Mouse (Mus musculus) T-helper 1 cell (primary cell): ENCODE measurements around the gene Gfer.
"Not testable (repeated sequence)": the region's sequence is repeated elsewhere in the genome, so short reads cannot be mapped to it uniquely, and the experiment has no call there.

Experiments used
- in situ Hi-C: fragments of 300-600 bp; cut with MboI, MseI; formaldehyde crosslinking; loops from one replicate; pipeline ENCODE4 v1.15.1; 2025; ENCODE audit warnings: high pct_unique_total_duplicates

Gene Gfer

GRCm38 (mm10) chr17:24722220-24722924 lies 26.4 kb upstream of the Gfer start:
- in situ Hi-C loops: no loop called here

- in situ Hi-C loops: not testable (repeated sequence)
These were observed 25.5 kb upstream of the Gfer start for GRCm38 (mm10) chr17:24721383-24721955.

GRCm38 (mm10) chr17:24720616-24721015 lies 24.7 kb upstream of the Gfer start:
- in situ Hi-C loops: not testable (repeated sequence)

- in situ Hi-C loops: no loop called here
These were observed 23.7 kb upstream of the Gfer start for GRCm38 (mm10) chr17:24719494-24720222.

- in situ Hi-C loops: not testable (repeated sequence)
These were observed 23.0 kb upstream of the Gfer start for GRCm38 (mm10) chr17:24718938-24719337.

- in situ Hi-C loops: no loop called here
These were observed 22.0 kb upstream of the Gfer start, which contains the start of the genes Rnf151 and Rps2 for GRCm38 (mm10) chr17:24717943-24718342. Gene Rnf151 (minus strand): TSS chr17:24718063. Gene Rps2 (plus strand): TSS chr17:24718116.

GRCm38 (mm10) chr17:24716166-24716682 lies 20.3 kb upstream of the Gfer start:
- in situ Hi-C loops: no loop called here

GRCm38 (mm10) chr17:24715556-24715955 lies 19.6 kb upstream of the Gfer start:
- in situ Hi-C loops: no loop called here

GRCm38 (mm10) chr17:24708646-24709045 lies 12.7 kb upstream of the Gfer start:
- in situ Hi-C loops: loop anchor here (10.0 kb wide), 1 partner anchor 564 kb away; no protein-coding TSS in a partner anchor

- in situ Hi-C loops: loop anchor here (10.0 kb wide), 1 partner anchor 563 kb away; no protein-coding TSS in a partner anchor
These were observed 12.0 kb upstream of the Gfer start for GRCm38 (mm10) chr17:24707801-24708425.

- in situ Hi-C loops: loop anchor here (10.0 kb wide), 1 partner anchor 562 kb away; no protein-coding TSS in a partner anchor
These were observed 11.2 kb upstream of the Gfer start, which contains the start of gene Tbl3 for GRCm38 (mm10) chr17:24706982-24707800. Gene Tbl3 (minus strand): TSS chr17:24707660.

- in situ Hi-C loops: loop anchor here (10.0 kb wide), 1 partner anchor 561 kb away; no protein-coding TSS in a partner anchor
These were observed 9.9 kb upstream of the Gfer start for GRCm38 (mm10) chr17:24705821-24706220.

- in situ Hi-C loops: loop anchor here (10.0 kb wide), 1 partner anchor 556 kb away; no protein-coding TSS in a partner anchor
These were observed 5.3 kb upstream of the Gfer start for GRCm38 (mm10) chr17:24701251-24701650.

GRCm38 (mm10) chr17:24699473-24699872 lies 3.5 kb upstream of the Gfer start:
- in situ Hi-C loops: no loop called here

GRCm38 (mm10) chr17:24698715-24699114 lies 2.8 kb upstream of the Gfer start:
- in situ Hi-C loops: no loop called here

- in situ Hi-C loops: no loop called here
These were observed 2.0 kb upstream of the Gfer start for GRCm38 (mm10) chr17:24697985-24698384.

- in situ Hi-C loops: no loop called here
These were observed 488 bp downstream of the Gfer start for GRCm38 (mm10) chr17:24695326-24696010.

- in situ Hi-C loops: no loop called here
These were observed 3.6 kb downstream of the Gfer start for GRCm38 (mm10) chr17:24692385-24692784.

GRCm38 (mm10) chr17:24689251-24690081 lies 6.5 kb downstream of the Gfer start, which contains the start of gene Syngr3:
Gene Syngr3 (minus strand): TSS chr17:24689955.
- in situ Hi-C loops: no loop called here
